Mouse (Mus musculus) regulatory T cell (primary cell): ENCODE results near the gene Olfr358.

Experiments used
- in situ Hi-C: fragments of 300-600 bp; cut with MboI, MseI; formaldehyde crosslinking; loops from one replicate; pipeline ENCODE4 v1.15.1; 2025; ENCODE audit warnings: high pct_unique_total_duplicates

Gene Olfr358

GRCm38 (mm10) chr2:37009235-37009634, at the start of gene Olfr358:
Gene Olfr358 (minus strand): TSS chr2:37009335.
- in situ Hi-C loops: no loop called here

GRCm38 (mm10) chr2:36997030-36997429, 12.1 kb downstream of the Olfr358 start:
- in situ Hi-C loops: no loop called here

GRCm38 (mm10) chr2:36993527-36993926, 15.6 kb downstream of the Olfr358 start, which contains the start of gene Olfr357:
Gene Olfr357 (plus strand): TSS chr2:36993827.
- in situ Hi-C loops: no loop called here
